In genomic region chr19:49675931-49676330, GRCm38 (mm10) we compare ENCODE assay signal across 28 mouse cellular contexts.
A peak's percentile ranks its signal among the peaks of the same experiment; 100 is the strongest.
DNase-seq lines count a peak whose midpoint lies in the region; ATAC-seq lines count a peak whose summit lies in the region.
"Had no signal": no experiment of that assay in that cellular context is flagged by ENCODE, and none has a peak within 500 bp of the region (broad histone marks: within the 10 kb centered on the region; RNA-seq: fewer than 3 reads in every experiment).

No protein-coding gene starts in this region.

- H3K4me2 ChIP-seq in midbrain, embryonic 13.5 days (replicated peaks) = no peak overlapping the region
- no peak overlapping the region for H3K4me2 ChIP-seq in intestine, embryonic 16.5 days (ENCODE audit: low read depth, low read length)
- H3K4me2 ChIP-seq: embryonic facial prominence, embryonic 13.5 days; embryonic facial prominence, embryonic 15.5 days; forebrain, embryonic 12.5 days had no signal

- peaks cover 13% of the 10 kb centered on the region for H3K4me1 ChIP-seq in midbrain, embryonic 10.5 days
- H3K4me1 ChIP-seq in midbrain, embryonic 13.5 days (replicated peaks) = 0 out of 2 replicates have a peak, but pooled peaks cover 3% of the 10 kb centered on the region
- H3K4me1 ChIP-seq in intestine, embryonic 16.5 days (ENCODE audit: control insufficient read depth, insufficient read depth, low read length) = no peaks in the 10 kb centered on the region
- H3K4me1 ChIP-seq: embryonic facial prominence, embryonic 13.5 days; embryonic facial prominence, embryonic 15.5 days had no signal

- no peaks in the 10 kb centered on the region; the same call in 1 of the 2 replicates for H3K9me3 ChIP-seq in midbrain, embryonic 10.5 days (replicated peaks)
- H3K9me3 ChIP-seq in midbrain, embryonic 13.5 days = no peaks in the 10 kb centered on the region
- H3K9me3 ChIP-seq in intestine, embryonic 16.5 days (ENCODE audit: control insufficient read depth, low read length) = no peaks in the 10 kb centered on the region
- H3K9me3 ChIP-seq: embryonic facial prominence, embryonic 13.5 days; embryonic facial prominence, embryonic 15.5 days; forebrain, embryonic 10.5 days; forebrain, embryonic 12.5 days had no signal

- no peaks in the 10 kb centered on the region for H3K27me3 ChIP-seq in midbrain, embryonic 10.5 days (ENCODE audit: low read depth, poor library complexity, severe bottlenecking)
- H3K27me3 ChIP-seq in midbrain, embryonic 13.5 days = no peaks in the 10 kb centered on the region
- H3K27me3 ChIP-seq in intestine, embryonic 16.5 days (replicated peaks; ENCODE audit: control insufficient read depth, insufficient read depth, low read length) = no peaks in the 10 kb centered on the region
- H3K27me3 ChIP-seq: CH12.LX; embryonic facial prominence, embryonic 13.5 days; embryonic facial prominence, embryonic 15.5 days; forebrain, embryonic 12.5 days had no signal

- no peak for ATAC-seq in midbrain, embryonic 13.5 days
- no peak for ATAC-seq in intestine, embryonic 16.5 days
- ATAC-seq: activated CD4-positive, CD25-positive, alpha-beta regulatory T cell, adult 4 months; CD4-positive, CD25-positive, alpha-beta regulatory T cell, adult 4 months; forebrain, embryonic 14.5 days; forebrain, embryonic 16.5 days; Patski had no signal

- H3K36me3 ChIP-seq in midbrain, embryonic 10.5 days = no peaks in the 10 kb centered on the region
- no peaks in the 10 kb centered on the region for H3K36me3 ChIP-seq in midbrain, embryonic 13.5 days
- H3K36me3 ChIP-seq in intestine, embryonic 16.5 days (ENCODE audit: control insufficient read depth, insufficient read depth, low read length) = no peaks in the 10 kb centered on the region
- H3K36me3 ChIP-seq: embryonic facial prominence, embryonic 13.5 days; embryonic facial prominence, embryonic 15.5 days; forebrain, embryonic 10.5 days; forebrain, embryonic 12.5 days; G1E had no signal

- 27% methylated on average over 2 of the region's 2 CpGs for WGBS in midbrain, embryonic 10.5 days
- WGBS in midbrain, embryonic 13.5 days = 10% methylated on average over 2 of the region's 2 CpGs
- 54% methylated on average over 2 of the region's 2 CpGs for WGBS in intestine, embryonic 16.5 days

- no peak overlapping the region for H3K9ac ChIP-seq in midbrain, embryonic 13.5 days (replicated peaks)
- no peak overlapping the region for H3K9ac ChIP-seq in intestine, embryonic 16.5 days (ENCODE audit: low read depth, low read length)
- H3K9ac ChIP-seq: embryonic facial prominence, embryonic 13.5 days; embryonic facial prominence, embryonic 15.5 days; forebrain, embryonic 12.5 days had no signal

- 0 out of 2 replicates have a peak overlapping the region, but pooled peaks have one; percentile 23 for H3K27ac ChIP-seq in midbrain, embryonic 10.5 days (replicated peaks)
- no peak overlapping the region for H3K27ac ChIP-seq in midbrain, embryonic 13.5 days
- H3K27ac ChIP-seq in intestine, embryonic 16.5 days (ENCODE audit: low read length) = no peak overlapping the region
- H3K27ac ChIP-seq: embryonic facial prominence, embryonic 13.5 days; embryonic facial prominence, embryonic 15.5 days; forebrain, embryonic 10.5 days; forebrain, embryonic 12.5 days had no signal

- no peak for DNase-seq in midbrain, embryonic 10.5 days (ENCODE audit: low spot score)
- peak; percentile 94 for DNase-seq in ES-CJ7 (ENCODE audit: low read depth, low spot score)
- peak; percentile 92 for DNase-seq in R1 (ENCODE audit: low read depth, low spot score)
- DNase-seq in cerebellum, postnatal 36 days = no peak
- DNase-seq: adrenal gland, adult 8-10 months; adrenal gland, postnatal 14 days; adrenal gland, postnatal 36 days; B cell, adult 2 months; cerebellum, adult 11-12 months; cerebellum, adult 2 months; cerebellum, adult 9-10 months; cerebellum, postnatal 10 days; cerebellum, postnatal 25 days; embryo, embryonic 11 days had no signal

- H3K4me3 ChIP-seq in midbrain, embryonic 10.5 days = no peak overlapping the region
- H3K4me3 ChIP-seq in midbrain, embryonic 13.5 days (replicated peaks) = no peak overlapping the region
- no peak overlapping the region for H3K4me3 ChIP-seq in intestine, embryonic 16.5 days (ENCODE audit: low read length)
- H3K4me3 ChIP-seq: embryonic facial prominence, embryonic 13.5 days; embryonic facial prominence, embryonic 15.5 days; erythroblast, embryonic 14.5 days; forebrain, embryonic 10.5 days; forebrain, embryonic 12.5 days had no signal

Comparison
In these comparisons a context has a peak if more than half of its experiments do, and no peak if none do; other contexts are left out.
1. DNase-seq: peak in ES-CJ7 (single experiment) and R1 (single experiment); none in midbrain, embryonic 10.5 days (single experiment) and cerebellum, postnatal 36 days (0 of 2).